Mouse (Mus musculus): ENCODE results near the gene Zfp872. TPM values are rescaled to one million over a fixed set of nuclear protein-coding genes. Genes with fewer than 3 reads are reported as not detected.

Gene Zfp872
- total RNA-seq (2023): not detected

DNA sequence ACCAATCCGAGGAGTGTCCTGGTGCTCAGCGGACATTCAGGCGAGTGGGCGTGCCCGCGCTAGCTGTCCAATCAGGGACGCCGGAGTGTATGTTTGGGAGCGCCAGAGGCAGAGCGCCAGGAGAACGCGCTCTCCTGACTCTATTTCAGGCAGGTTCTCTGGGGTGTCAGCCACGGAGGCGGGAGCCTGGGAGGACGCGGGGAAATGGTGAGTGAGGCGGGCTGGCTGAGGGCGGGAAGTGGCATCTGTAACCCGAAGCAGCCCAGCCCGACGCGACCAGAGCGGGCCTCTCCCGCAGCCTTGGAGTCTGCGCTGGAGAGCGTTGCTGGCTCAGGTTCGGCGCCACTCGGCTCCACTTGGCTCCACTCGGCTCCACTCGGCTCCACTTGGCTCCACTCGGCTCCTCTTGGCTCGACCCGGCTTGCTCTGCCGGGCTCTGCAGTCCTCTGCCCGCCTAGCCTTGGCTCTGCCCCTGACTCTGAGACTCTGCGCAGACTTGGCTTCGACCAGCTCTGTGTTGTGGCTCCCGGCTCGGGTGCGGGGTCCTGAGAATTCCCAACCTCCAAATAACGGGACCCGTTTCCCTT is at the start of gene Zfp872:
Gene Zfp872 (plus strand): TSS at position 66 of the 587 bp plus-strand sequence.

DNA sequence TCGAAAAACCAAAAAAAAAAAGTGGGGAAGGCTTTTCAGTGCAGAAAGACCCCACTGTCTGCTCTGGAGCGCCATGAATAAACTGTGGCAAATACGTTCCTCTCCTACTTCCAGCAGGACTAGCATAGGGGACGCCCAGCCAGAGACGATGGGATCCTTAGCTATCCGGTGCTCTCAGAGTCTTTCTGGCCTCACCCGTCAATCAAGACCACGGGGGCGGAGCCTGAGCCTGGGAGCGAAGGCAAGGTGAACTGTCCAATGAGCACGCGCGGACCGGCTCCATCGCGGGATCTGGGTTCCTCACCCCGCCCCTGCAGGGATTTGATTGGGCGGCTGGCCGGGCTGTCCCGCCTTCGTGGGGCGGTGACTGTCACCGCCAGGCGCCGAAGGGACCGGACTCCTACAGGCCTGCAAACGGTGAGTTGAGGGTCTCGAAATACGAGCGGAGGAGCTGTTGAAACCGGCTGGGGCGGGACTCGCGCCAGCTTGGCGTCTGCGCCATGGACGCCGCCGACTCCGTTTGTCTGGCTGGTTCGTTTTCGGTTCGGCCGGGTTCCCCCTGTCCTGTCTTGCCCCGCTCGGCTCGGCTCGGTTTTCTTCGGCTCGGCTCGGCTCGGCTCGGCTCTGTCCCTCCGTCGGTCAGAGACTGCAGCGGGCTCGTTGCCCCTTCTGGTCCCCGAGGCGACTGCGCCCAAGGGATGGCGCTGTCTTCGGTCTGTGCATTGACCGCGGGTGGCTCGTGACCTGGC is 31.2 kb upstream of the Zfp872 start, which contains the start of gene Pigyl:
Gene Pigyl (plus strand): TSS at position 350 of the 749 bp plus-strand sequence.

DNA sequence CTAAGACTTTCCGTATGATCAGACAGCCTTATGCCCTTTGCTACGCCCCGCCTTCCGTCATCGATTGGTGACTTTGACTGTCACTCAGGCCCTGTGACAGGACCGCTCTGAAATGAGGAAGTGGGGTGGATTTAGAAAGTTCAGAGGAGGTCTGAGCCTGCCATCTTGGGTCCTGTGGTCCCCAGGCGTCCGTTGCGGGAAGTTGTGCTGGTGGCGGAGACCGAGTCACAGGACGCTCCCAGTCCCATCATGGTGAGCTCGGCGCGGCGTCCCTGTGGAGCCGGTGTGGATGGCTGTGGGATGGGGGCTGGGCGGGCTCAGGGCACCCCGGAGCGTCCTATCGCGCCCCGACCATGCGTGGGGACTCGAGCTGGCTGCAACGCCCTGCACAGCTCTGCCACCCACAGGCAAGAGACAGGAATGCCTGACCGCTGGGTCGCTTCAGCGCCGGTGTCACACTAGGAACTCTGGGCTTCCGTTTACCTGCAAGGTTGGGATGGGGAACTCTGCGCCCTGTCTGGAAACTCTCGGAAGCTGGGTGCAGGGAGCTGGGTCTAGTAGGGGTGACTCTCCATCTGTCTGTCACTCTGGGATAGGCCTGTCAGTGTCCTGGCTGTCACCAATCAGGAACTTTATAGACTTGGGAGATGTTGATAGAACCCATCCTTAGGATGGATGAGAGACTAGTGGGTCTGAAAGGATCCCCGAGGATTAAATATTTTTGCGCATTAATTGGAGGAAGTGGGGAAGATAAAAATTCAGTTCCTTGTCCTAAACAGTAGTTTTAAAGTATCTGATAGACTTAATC is 37.9 kb downstream of the Zfp872 start, which contains the start of gene Zfp809:
Gene Zfp809 (plus strand): TSS at position 134 of the 808 bp plus-strand sequence.

Other genes starting within 250 kb of the Zfp872 start
- 10 to 100 TPM in 1 of 2 experiments, 1 to 10 TPM in 1; 8.7 to 10.7 TPM for gene Swsap1, start 232.3 kb upstream of the Zfp872 start, total RNA-seq (2023)
- gene Epor, start 224.6 kb upstream of the Zfp872 start, total RNA-seq (2023): 1 to 10 TPM in 1 of 2 experiments, under 1 TPM in 1; 0.61 to 1.1 TPM
- gene Rgl3, start 198.6 kb upstream of the Zfp872 start, total RNA-seq (2023): not detected
- not detected for gene Ccdc151, start 185.5 kb upstream of the Zfp872 start, total RNA-seq (2023)
- 10 to 100 TPM; 94.0 to 98.7 TPM for gene Prkcsh, start 185.3 kb upstream of the Zfp872 start, total RNA-seq (2023)
- gene Elavl3, start 136.1 kb upstream of the Zfp872 start, total RNA-seq (2023): under 1 TPM in 1 of 2 experiments, not detected in 1; 0.27 TPM
- gene Gm49318, start 116.8 kb upstream of the Zfp872 start, total RNA-seq (2023): not detected
- gene Zfp653, start 116.7 kb upstream of the Zfp872 start, total RNA-seq (2023): 10 to 100 TPM; 29.3 to 34.7 TPM
- 10 to 100 TPM; 29.0 to 34.0 TPM for gene Ecsit, start 102.7 kb upstream of the Zfp872 start, total RNA-seq (2023)
- not detected for gene Cnn1, start 88.9 kb upstream of the Zfp872 start, total RNA-seq (2023)
- 10 to 100 TPM; 34.2 to 41.2 TPM for gene Elof1, start 70.9 kb upstream of the Zfp872 start, total RNA-seq (2023)
- gene Acp5, start 52.4 kb upstream of the Zfp872 start, total RNA-seq (2023): 100 to 1,000 TPM; 194 to 244 TPM
- gene Pigyl, start 31.2 kb upstream of the Zfp872 start, total RNA-seq (2023): 10 to 100 TPM; 13.8 to 19.1 TPM
- gene Zfp809, start 37.6 kb downstream of the Zfp872 start, total RNA-seq (2023): 10 to 100 TPM; 33.6 to 39.8 TPM
- gene Zfp599, start 71.8 kb downstream of the Zfp872 start, total RNA-seq (2023): 1 to 10 TPM; 3.1 to 3.4 TPM
- gene Zfp810, start 119.6 kb downstream of the Zfp872 start, total RNA-seq (2023): 10 to 100 TPM; 15.0 to 17.3 TPM
- gene Anln, start 201.1 kb downstream of the Zfp872 start, total RNA-seq (2023): 1 to 10 TPM in 1 of 2 experiments, under 1 TPM in 1; 0.83 to 2.7 TPM
- not detected for gene 9530077C05Rik, start 223.4 kb downstream of the Zfp872 start, total RNA-seq (2023)